Mouse (Mus musculus) lung, adult 2 months (tissue): Measurements from ENCODE around the gene Mrm3. TPM values are rescaled to one million over a fixed set of nuclear protein-coding genes. Genes with fewer than 3 reads are reported as not detected.

Experiments
- DNase-seq: peaks from one replicate; pipeline ENCODE4 v3.0.0; 2022
- H3K4me1 ChIP-seq: fragments of 200-500 bp; 2 replicates; pipeline ENCODE4 v1.6.1; 2011; ENCODE audit warnings: low read length; ENCODE audit not compliant: control insufficient read depth, insufficient read depth
- H3K4me3 ChIP-seq: fragments of 200-500 bp; replicated peaks from 2 replicates; pipeline ENCODE3; 2011; ENCODE audit warnings: low read depth, mild to moderate bottlenecking, control low read depth, low read length; ENCODE audit errors: extremely low read depth
- CTCF ChIP-seq: fragments of 200-500 bp; IDR thresholded peaks from 2 replicates; pipeline ENCODE4 v1.5.1; 2011; ENCODE audit warnings: mild to moderate bottlenecking, low read length, control low read depth; ENCODE audit not compliant: insufficient read depth
- POLR2A ChIP-seq: fragments of 200-500 bp; IDR thresholded peaks from 2 replicates; pipeline ENCODE4 v1.6.1; 2011; ENCODE audit warnings: low read depth, mild to moderate bottlenecking, control low read depth, low read length, borderline replicate concordance; ENCODE audit errors: extremely low read depth
- WGBS: fragments of 180-500 bp; shearing (Covaris S2); methylation state at CpG from one replicate; pipeline ENCODE4 v1.1.7; 2018; 5-methylcytosine and 5-hydroxymethylcytosine counted together
- polyA plus RNA-seq: library from polyadenylated mRNA; depleted of rRNA; stranded (reverse); fragments of >200 nt; gene quantifications from 2 replicates; pipeline ENCODE4 v1.2.3, GENCODE M21; 2012; rRNA removed

The Mrm3 gene
- polyA plus RNA-seq, 1 experiment, result 3.6 TPM

DNA sequence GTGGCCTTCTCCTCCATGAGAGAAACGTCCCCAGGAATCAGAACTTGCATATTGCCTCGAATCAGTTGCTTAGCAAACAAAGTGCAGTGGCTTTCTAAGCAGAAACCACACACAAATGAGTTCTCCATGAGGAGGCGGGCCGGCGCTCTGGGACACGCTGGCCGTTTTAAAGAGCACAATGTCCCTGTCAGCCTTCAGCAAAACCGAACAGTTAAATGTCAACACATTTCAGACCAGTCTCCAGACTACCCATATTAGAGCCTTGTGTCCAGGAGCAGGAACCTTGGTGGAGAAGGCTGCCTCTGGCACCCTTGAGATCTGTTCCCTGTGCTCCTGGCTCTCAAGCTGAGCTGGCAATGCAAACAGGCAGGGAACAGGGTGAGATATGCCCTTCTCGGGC, 53.7 kb downstream of the Mrm3 start:
- Histone ChIP-seq H3K4me3 (no peak overlapping the region), H3K4me1 (peaks cover 14% of the 10 kb centered on the region; the same call in 1 of the 2 replicates)
- WGBS, result 73% methylated on average over 9 of the region's 9 CpGs
- TF ChIP-seq CTCF, result no peak
- TF ChIP-seq POLR2A, result no peak
- no peak for DNase-seq

DNA sequence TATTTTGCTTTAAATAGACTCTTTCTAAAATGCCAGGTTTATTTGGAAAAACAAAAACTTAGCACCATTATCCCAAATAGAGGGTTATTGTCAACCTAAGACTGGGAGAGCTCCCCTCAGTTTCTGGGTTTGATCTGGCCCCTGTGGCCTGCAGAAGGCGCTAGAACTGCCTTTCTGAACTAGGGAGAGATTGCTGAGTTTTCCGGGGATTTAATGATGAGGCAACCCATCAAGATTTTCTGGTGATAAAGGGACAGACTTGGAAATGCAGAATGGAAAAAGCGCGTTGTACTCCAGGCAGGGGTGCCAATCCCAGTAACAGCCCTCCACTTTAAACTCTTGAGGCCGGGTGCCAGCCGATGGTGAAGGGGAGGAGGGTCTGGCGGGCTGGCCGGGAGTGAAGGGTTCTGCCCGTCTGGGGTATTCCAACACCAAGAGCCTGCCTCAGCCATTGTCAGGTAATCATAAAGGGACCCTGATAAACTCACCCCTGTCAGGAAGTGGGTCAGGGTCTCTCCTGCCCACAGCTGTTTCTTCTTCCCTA, 55.0 kb downstream of the Mrm3 start:
- WGBS, result 50% methylated on average over 9 of the region's 9 CpGs
- no peak for DNase-seq
- peaks cover 8% of the 10 kb centered on the region; the same call in 1 of the 2 replicates for H3K4me1 ChIP-seq
- TF ChIP-seq CTCF, result peak; percentile 36; the same call in 1 of the 2 replicates
- no peak for TF ChIP-seq POLR2A
- H3K4me3 ChIP-seq, result no peak overlapping the region

Other genes starting within 250 kb of the Mrm3 start
- 13.6 and 14.8 TPM in 2 replicates for gene 1700016K19Rik, start 243.8 kb upstream of the Mrm3 start, polyA plus RNA-seq
- 15.6 and 16.0 TPM in 2 replicates for gene Rflnb, start 215.9 kb upstream of the Mrm3 start, polyA plus RNA-seq
- gene Vps53, start 64.1 kb upstream of the Mrm3 start, polyA plus RNA-seq, result 16.3 and 22.2 TPM in 2 replicates
- gene Fam57a, start 64.0 kb upstream of the Mrm3 start, polyA plus RNA-seq, result 26.3 and 115 TPM in 2 replicates
- gene Dbil5, start 26.1 kb upstream of the Mrm3 start, polyA plus RNA-seq, result 0.76 TPM in 1 of 2 replicates, not detected in the other
- gene Gemin4, start 26.1 kb upstream of the Mrm3 start, polyA plus RNA-seq, result 5.7 and 6.6 TPM in 2 replicates
- 5.9 and 11.9 TPM in 2 replicates for gene Glod4, start within 50 bp of the Mrm3 start, polyA plus RNA-seq
- gene Nxn, start 155.4 kb downstream of the Mrm3 start, polyA plus RNA-seq, result 16.0 and 19.1 TPM in 2 replicates
- 9.8 and 10.5 TPM in 2 replicates for gene Timm22, start 163.2 kb downstream of the Mrm3 start, polyA plus RNA-seq